Mouse (Mus musculus): ENCODE data around the gene Rnf144b.

Gene Rnf144b

GRCm38 (mm10) chr13:47125595-47125994 lies 3.1 kb downstream of the Rnf144b start:
- DNase-seq, result no peak

- DNase-seq, result no peak
These were observed 6.6 kb downstream of the Rnf144b start for GRCm38 (mm10) chr13:47129090-47129489.

GRCm38 (mm10) chr13:47133058-47133457 lies 10.6 kb downstream of the Rnf144b start:
- no peak for DNase-seq

GRCm38 (mm10) chr13:47134836-47135235 lies 12.4 kb downstream of the Rnf144b start:
- DNase-seq, result no peak

- DNase-seq, result no peak
These were observed 13.3 kb downstream of the Rnf144b start for GRCm38 (mm10) chr13:47135741-47136140.

GRCm38 (mm10) chr13:47142764-47143163 lies 20.3 kb downstream of the Rnf144b start:
- no peak for DNase-seq

GRCm38 (mm10) chr13:47145939-47146338 lies 23.5 kb downstream of the Rnf144b start:
- DNase-seq, result no peak

- DNase-seq, result no peak
These were observed 23.9 kb downstream of the Rnf144b start for GRCm38 (mm10) chr13:47146388-47146787.

GRCm38 (mm10) chr13:47148573-47148972 lies 26.1 kb downstream of the Rnf144b start:
- DNase-seq, result no peak

GRCm38 (mm10) chr13:47149993-47150392 lies 27.5 kb downstream of the Rnf144b start:
- no peak for DNase-seq

- DNase-seq, result peak; percentile 35 to 38
These were observed 28.6 kb downstream of the Rnf144b start for GRCm38 (mm10) chr13:47151060-47151459.

GRCm38 (mm10) chr13:47152390-47152789 lies 29.9 kb downstream of the Rnf144b start:
- DNase-seq, result peak in 1 of 2 experiments; percentile 42

GRCm38 (mm10) chr13:47153206-47153605 lies 30.8 kb downstream of the Rnf144b start:
- DNase-seq, result no peak

GRCm38 (mm10) chr13:47154866-47155265 lies 32.4 kb downstream of the Rnf144b start:
- DNase-seq, result no peak

- DNase-seq, result peak in 1 of 2 experiments; percentile 11
These were observed 34.4 kb downstream of the Rnf144b start for GRCm38 (mm10) chr13:47156841-47157240.

- DNase-seq, result peak in 1 of 2 experiments; percentile 24
These were observed 39.5 kb downstream of the Rnf144b start for GRCm38 (mm10) chr13:47162001-47162400.

GRCm38 (mm10) chr13:47164732-47165131 lies 42.3 kb downstream of the Rnf144b start:
- no peak for DNase-seq

GRCm38 (mm10) chr13:47165261-47165660 lies 42.8 kb downstream of the Rnf144b start:
- no peak for DNase-seq

GRCm38 (mm10) chr13:47168484-47168883 lies 46.0 kb downstream of the Rnf144b start:
- no peak for DNase-seq

GRCm38 (mm10) chr13:47170026-47170425 lies 47.6 kb downstream of the Rnf144b start:
- no peak for DNase-seq

- peak in 1 of 2 experiments; percentile 11 for DNase-seq
These were observed 48.5 kb downstream of the Rnf144b start for GRCm38 (mm10) chr13:47170811-47171555.

GRCm38 (mm10) chr13:47172891-47173290 lies 50.4 kb downstream of the Rnf144b start:
- DNase-seq, result no peak

GRCm38 (mm10) chr13:47178182-47178581 lies 55.7 kb downstream of the Rnf144b start:
- peak in 1 of 2 experiments; percentile 40 for DNase-seq

GRCm38 (mm10) chr13:47180776-47181175 lies 58.3 kb downstream of the Rnf144b start:
- no peak for DNase-seq

- no peak for DNase-seq
These were observed 59.9 kb downstream of the Rnf144b start for GRCm38 (mm10) chr13:47182366-47182765.
